Mouse (Mus musculus) spleen, postnatal 10 days (tissue): ENCODE results near the gene Ccs.
"Not testable (repeated sequence)": the region's sequence is repeated elsewhere in the genome, so short reads cannot be mapped to it uniquely, and the experiment has no call there.

Source experiments
- DNase-seq, 2 experiments: peaks; one replicate each; pipeline ENCODE4 v3.0.0; 2021 to 2022; ENCODE audit warnings: low spot score in 2 of 2

Gene Ccs

GRCm38 (mm10) chr19:4839149-4839548, at the start of gene Ccs, which contains the start of gene Ccdc87:
Gene Ccs, minus strand, starts transcription at chr19:4839332.
Gene Ccdc87, plus strand, starts transcription at chr19:4839366.
- peak; percentile 92 to 97 for DNase-seq

GRCm38 (mm10) chr19:4883961-4884360, 44.8 kb upstream of the Ccs start:
- DNase-seq = peak in 1 of 2 experiments; percentile 44

- no peak for DNase-seq
These were observed 40.2 kb upstream of the Ccs start for GRCm38 (mm10) chr19:4879324-4879703.

- DNase-seq = peak; percentile 95 to 99
These were observed 39.5 kb upstream of the Ccs start, which contains the start of gene Zdhhc24 for GRCm38 (mm10) chr19:4878405-4879323. Gene Zdhhc24, plus strand, starts transcription at chr19:4878668.

GRCm38 (mm10) chr19:4877785-4878184, 38.7 kb upstream of the Ccs start, which contains the start of gene Actn3:
Gene Actn3, minus strand, starts transcription at chr19:4877909.
- no peak for DNase-seq

GRCm38 (mm10) chr19:4876755-4877154, 37.6 kb upstream of the Ccs start:
- no peak for DNase-seq

- DNase-seq = no peak
These were observed 37.1 kb upstream of the Ccs start for GRCm38 (mm10) chr19:4876241-4876640.

GRCm38 (mm10) chr19:4874613-4875012, 35.5 kb upstream of the Ccs start:
- DNase-seq = not testable (repeated sequence)

GRCm38 (mm10) chr19:4865147-4865546, 26.0 kb upstream of the Ccs start:
- DNase-seq = peak in 1 of 2 experiments; percentile 42

- no peak for DNase-seq
These were observed 23.9 kb upstream of the Ccs start for GRCm38 (mm10) chr19:4863048-4863447.

GRCm38 (mm10) chr19:4859081-4859480, 19.9 kb upstream of the Ccs start:
- DNase-seq = peak; percentile 58 to 83

GRCm38 (mm10) chr19:4855951-4856350, 16.8 kb upstream of the Ccs start:
- DNase-seq = no peak

- DNase-seq = no peak
These were observed 16.3 kb upstream of the Ccs start for GRCm38 (mm10) chr19:4855470-4855820.

GRCm38 (mm10) chr19:4854552-4855469, 15.7 kb upstream of the Ccs start, which contains the start of gene Ctsf:
Gene Ctsf, plus strand, starts transcription at chr19:4855130.
- DNase-seq = peak; percentile 64 to 75

GRCm38 (mm10) chr19:4850281-4850680, 11.1 kb upstream of the Ccs start:
- no peak for DNase-seq

- DNase-seq = no peak
These were observed 10.7 kb upstream of the Ccs start for GRCm38 (mm10) chr19:4849800-4850199.

GRCm38 (mm10) chr19:4847490-4847889, 8.4 kb upstream of the Ccs start:
- DNase-seq = peak in 1 of 2 experiments; percentile 25

GRCm38 (mm10) chr19:4845846-4846245, 6.7 kb upstream of the Ccs start:
- no peak for DNase-seq

GRCm38 (mm10) chr19:4842611-4843010, 3.5 kb upstream of the Ccs start:
- DNase-seq = no peak

GRCm38 (mm10) chr19:4840848-4841247, 1.7 kb upstream of the Ccs start:
- no peak for DNase-seq

GRCm38 (mm10) chr19:4838526-4839140, 499 bp downstream of the Ccs start:
- DNase-seq = peak in 1 of 2 experiments; percentile 18

GRCm38 (mm10) chr19:4837049-4837448, 2.1 kb downstream of the Ccs start:
- no peak for DNase-seq
